ENCODE assay signal across 9 mouse cellular contexts in genomic region chr13:49213531-49213932, GRCm38 (mm10). TPM values are rescaled to one million over a fixed set of nuclear protein-coding genes. Genes with fewer than 3 reads are reported as not detected.
A peak's percentile ranks its signal among the peaks of the same experiment; 100 is the strongest.
DNase-seq lines count a peak whose midpoint lies in the region; ATAC-seq and TF ChIP-seq lines count a peak whose summit lies in the region.
"Had no signal": no experiment of that assay in that cellular context is flagged by ENCODE, and none has a peak within 500 bp of the region (broad histone marks: within the 10 kb centered on the region; RNA-seq: fewer than 3 reads in every experiment).

No protein-coding gene starts in this region.

- H3K79me2 ChIP-seq in MEL (ENCODE audit: control insufficient read depth, insufficient read depth, low read length, poor library complexity), result no peaks in the 10 kb centered on the region; the same call in 1 of the 2 replicates

- no peaks in the 10 kb centered on the region for H3K36me3 ChIP-seq in kidney, embryonic 16.5 days (ENCODE audit: insufficient read depth, low read length)
- peaks cover 0 to 4% of the 10 kb centered on the region in 2 experiments; a peak in 1 of 4 replicates for H3K36me3 ChIP-seq in MEL (ENCODE audit: control insufficient read depth in 1 of 2, insufficient read depth in 2 of 2, low read length in 2 of 2)
- H3K36me3 ChIP-seq in heart, embryonic 12.5 days, result no peaks in the 10 kb centered on the region

- no peak overlapping the region for H3K27ac ChIP-seq in kidney, embryonic 16.5 days (ENCODE audit: low read length)
- no peak overlapping the region for H3K27ac ChIP-seq in MEL (ENCODE audit: control insufficient read depth, low read depth, low read length)
- peak overlapping the region; percentile 86 for H3K27ac ChIP-seq in bone marrow macrophage, adult 2 months (ENCODE audit: insufficient read depth, low read depth, low read length)
- H3K27ac ChIP-seq in heart, embryonic 12.5 days (ENCODE audit: poor library complexity, severe bottlenecking), result no peak overlapping the region
- H3K27ac ChIP-seq: liver, embryonic 14.5 days had no signal

- DNase-seq in kidney, postnatal 36 days, result peak; percentile 47 to 60
- DNase-seq in MEL (ENCODE audit: low read depth, low spot score), result peak; percentile 30
- DNase-seq in lung, postnatal 4 days, result peak; percentile 59 to 72
- DNase-seq in embryo, embryonic 10 days (ENCODE audit: low spot score), result no peak
- no peak for DNase-seq in spleen, postnatal 14 days (ENCODE audit: low spot score in 2 of 2)

- no peak for TF ChIP-seq RAD21 in MEL (IDR thresholded peaks at IDR 0.05; ENCODE audit: low read depth, low read length)

- no peak overlapping the region for H3K4me2 ChIP-seq in kidney, embryonic 16.5 days (replicated peaks; ENCODE audit: low read depth, low read length)
- peak overlapping the region; percentile 14; the same call in 1 of the 2 replicates for H3K4me2 ChIP-seq in heart, embryonic 12.5 days

- no peaks in the 10 kb centered on the region for H3K9me3 ChIP-seq in kidney, embryonic 16.5 days (ENCODE audit: low read length)
- H3K9me3 ChIP-seq in MEL (replicated peaks; ENCODE audit: insufficient read depth, low read length), result no peaks in the 10 kb centered on the region
- H3K9me3 ChIP-seq in heart, embryonic 12.5 days (replicated peaks), result no peaks in the 10 kb centered on the region

- no peak for ATAC-seq in kidney, embryonic 16.5 days (ENCODE audit: low FRiP score, low TSS enrichment)
- no peak for ATAC-seq in heart, embryonic 12.5 days (ENCODE audit: insufficient number of reproducible peaks, low FRiP score)

- no peak for TF ChIP-seq CTCF in MEL (IDR thresholded peaks at IDR 0.05 in 2 of 3, conservative IDR thresholded peaks at IDR 0.05 in 1 of 3; ENCODE audit: control insufficient read depth in 1 of 3, insufficient read depth in 1 of 3, low read depth in 2 of 3, low read length in 3 of 3, poor library complexity in 1 of 3, severe bottlenecking in 1 of 3)
- TF ChIP-seq CTCF in bone marrow macrophage, adult 2 months (IDR thresholded peaks at IDR 0.05; ENCODE audit: low read depth, low read length), result no peak

- no peak for TF ChIP-seq EP300 in MEL (IDR thresholded peaks at IDR 0.05; ENCODE audit: low read depth in 1 of 2, low read length in 2 of 2)

- no peak for TF ChIP-seq POLR2A in MEL (IDR thresholded peaks at IDR 0.05; ENCODE audit: control insufficient read depth in 1 of 2, insufficient read depth in 1 of 2, low read depth in 1 of 2, low read length in 2 of 2, poor library complexity in 1 of 2)
- no peak for TF ChIP-seq POLR2A in bone marrow macrophage, adult 2 months (IDR thresholded peaks at IDR 0.05; ENCODE audit: borderline replicate concordance, low read depth, low read length)

- no peak overlapping the region for H3K9ac ChIP-seq in kidney, embryonic 16.5 days (replicated peaks; ENCODE audit: low read length)
- no peak overlapping the region for H3K9ac ChIP-seq in MEL (ENCODE audit: control insufficient read depth, low read depth, low read length, poor library complexity, severe bottlenecking)
- peak overlapping the region; percentile 9; the same call in 1 of the 2 replicates for H3K9ac ChIP-seq in heart, embryonic 12.5 days
- H3K9ac ChIP-seq: liver, embryonic 14.5 days had no signal

- H3K4me1 ChIP-seq in kidney, embryonic 16.5 days (ENCODE audit: insufficient read depth, low read length), result peaks cover 22% of the 10 kb centered on the region
- H3K4me1 ChIP-seq in MEL (ENCODE audit: control insufficient read depth in 1 of 2, insufficient read depth in 2 of 2, low read length in 2 of 2), result peaks cover 0 to 15% of the 10 kb centered on the region in 2 experiments
- peaks cover 39% of the 10 kb centered on the region for H3K4me1 ChIP-seq in bone marrow macrophage, adult 2 months (ENCODE audit: control insufficient read depth, insufficient read depth, low read length)
- H3K4me1 ChIP-seq in heart, embryonic 12.5 days (replicated peaks), result peaks cover 52% of the 10 kb centered on the region

- H3K4me3 ChIP-seq in kidney, embryonic 16.5 days (ENCODE audit: low read length), result no peak overlapping the region
- no peak overlapping the region for H3K4me3 ChIP-seq in MEL (ENCODE audit: control insufficient read depth in 1 of 2, insufficient read depth in 1 of 2, low read depth in 2 of 2, low read length in 2 of 2)
- H3K4me3 ChIP-seq in bone marrow macrophage, adult 2 months (ENCODE audit: insufficient read depth, low read length), result peak overlapping the region; percentile 77
- no peak overlapping the region for H3K4me3 ChIP-seq in heart, embryonic 12.5 days

- H3K27me3 ChIP-seq in kidney, embryonic 16.5 days (ENCODE audit: insufficient read depth, low read length), result no peaks in the 10 kb centered on the region
- H3K27me3 ChIP-seq in MEL (ENCODE audit: control insufficient read depth in 1 of 2, insufficient read depth in 2 of 2, low read length in 2 of 2), result no peaks in the 10 kb centered on the region
- no peaks in the 10 kb centered on the region; the same call in 1 of the 2 replicates for H3K27me3 ChIP-seq in heart, embryonic 12.5 days (replicated peaks)

- WGBS in kidney, embryonic 16.5 days, result 67% methylated on average over 4 of the region's 4 CpGs
- 48% methylated on average over 4 of the region's 4 CpGs for WGBS in heart, embryonic 12.5 days

TF ChIP-seq in MEL, 35 proteins besides CTCF, POLR2A, EP300 and RAD21:
- TF ChIP-seq BHLHE40 (IDR thresholded peaks at IDR 0.05; ENCODE audit: borderline replicate concordance, low read depth, low read length) (no peak), KAT2A (conservative IDR thresholded peaks at IDR 0.05; ENCODE audit: low read depth, low read length) (no peak), TBP (IDR thresholded peaks at IDR 0.05; ENCODE audit: low read depth, low read length) (no peak), NELFE (IDR thresholded peaks at IDR 0.05; ENCODE audit: low read depth, low read length) (no peak)

RNA-seq across cellular contexts. Expression of gene Card19, which starts 2.3 kb away (rescaled TPM):
- polyA plus RNA-seq in kidney, embryonic 16.5 days (2015; fragmentation: Nextera tagmentation; extraction: Ambion mirVana), result 50.0 and 52.6 TPM in 2 replicates
- 14.5 and 15.8 TPM in 2 replicates for total RNA-seq in MEL (2012; rRNA removed)
- 10 to 100 TPM in 1 of 2 experiments, not detected in 1; 51.8 TPM for polyA plus RNA-seq in MEL (2012; ENCODE audit: insufficient read depth in 1 of 2, insufficient read length in 2 of 2, low read depth in 1 of 2, low replicate concordance in 2 of 2, missing spikeins in 1 of 2)
- polyA plus RNA-seq in bone marrow macrophage, adult 2 months (2012; ENCODE audit: insufficient read depth, insufficient read length, missing spikeins), result 261 and 268 TPM in 2 replicates
- polyA plus RNA-seq in heart, embryonic 12.5 days (2016; fragmentation: Nextera tagmentation; extraction: Ambion mirVana), result 76.4 and 81.2 TPM in 2 replicates

RNA-seq across cellular contexts. Expression of gene Ninj1, which starts 26.2 kb away (rescaled TPM):
- polyA plus RNA-seq in kidney, embryonic 16.5 days (2015; fragmentation: Nextera tagmentation; extraction: Ambion mirVana), result 76.1 and 77.1 TPM in 2 replicates
- total RNA-seq in MEL (2012; rRNA removed), result 23.2 and 30.5 TPM in 2 replicates
- 10 to 100 TPM in 1 of 2 experiments, not detected in 1; 69.8 TPM for polyA plus RNA-seq in MEL (2012; ENCODE audit: insufficient read depth in 1 of 2, insufficient read length in 2 of 2, low read depth in 1 of 2, low replicate concordance in 2 of 2, missing spikeins in 1 of 2)
- 497 and 521 TPM in 2 replicates for polyA plus RNA-seq in bone marrow macrophage, adult 2 months (2012; ENCODE audit: insufficient read depth, insufficient read length, missing spikeins)
- polyA plus RNA-seq in heart, embryonic 12.5 days (2016; fragmentation: Nextera tagmentation; extraction: Ambion mirVana), result 51.0 and 55.8 TPM in 2 replicates

RNA-seq across cellular contexts. Expression of gene Susd3, which starts 35.0 kb away (rescaled TPM):
- 31.2 and 34.5 TPM in 2 replicates for polyA plus RNA-seq in kidney, embryonic 16.5 days (2015; fragmentation: Nextera tagmentation; extraction: Ambion mirVana)
- total RNA-seq in MEL (2012; rRNA removed), result 12.5 and 16.2 TPM in 2 replicates
- polyA plus RNA-seq in MEL (2012; ENCODE audit: insufficient read depth in 1 of 2, insufficient read length in 2 of 2, low read depth in 1 of 2, low replicate concordance in 2 of 2, missing spikeins in 1 of 2), result 10 to 100 TPM in 1 of 2 experiments, not detected in 1; 10.8 TPM
- 139 and 143 TPM in 2 replicates for polyA plus RNA-seq in bone marrow macrophage, adult 2 months (2012; ENCODE audit: insufficient read depth, insufficient read length, missing spikeins)
- polyA plus RNA-seq in heart, embryonic 12.5 days (2016; fragmentation: Nextera tagmentation; extraction: Ambion mirVana), result 0.63 and 0.80 TPM in 2 replicates

Comparison
In these comparisons a context has a peak if more than half of its experiments do, and no peak if none do; other contexts are left out.
1. DNase-seq: peak in kidney, postnatal 36 days (2 of 2), MEL (single experiment) and lung, postnatal 4 days (2 of 2); none in embryo, embryonic 10 days (single experiment) and spleen, postnatal 14 days (0 of 2).